Mouse (Mus musculus) lung, postnatal 14 days (tissue): ENCODE data around the gene 4930442H23Rik.
A peak's percentile ranks its signal among the peaks of the same experiment; 100 is the strongest.

Experiments used
- DNase-seq: peaks from one replicate; pipeline ENCODE4 v3.0.0; 2021

4930442H23Rik gene

DNA sequence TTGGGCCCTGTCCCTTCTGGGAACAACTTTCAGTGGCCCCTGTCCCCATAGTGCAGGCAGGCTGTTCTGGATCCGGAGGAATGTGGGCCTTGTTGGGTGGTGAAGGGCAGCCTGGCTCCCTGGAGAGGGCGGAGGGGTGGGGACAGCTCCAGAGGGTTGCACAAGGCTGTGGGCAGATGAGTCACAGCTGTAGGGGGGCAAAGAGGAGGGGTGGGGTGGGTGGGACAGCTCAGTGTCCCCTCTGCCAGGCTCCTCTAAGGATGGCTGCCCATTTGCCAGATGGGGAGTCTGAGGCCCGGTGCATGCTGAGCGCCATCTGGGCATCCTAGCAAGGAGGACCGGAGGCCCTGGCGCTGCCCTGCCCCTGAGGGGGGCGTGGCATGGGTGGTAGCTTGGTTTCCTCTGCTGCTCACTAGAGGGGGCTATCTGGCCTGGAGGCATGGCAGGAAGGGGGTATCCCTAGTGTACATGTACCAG lies 40.5 kb downstream of the 4930442H23Rik start:
- DNase-seq = peak; percentile 50

DNA sequence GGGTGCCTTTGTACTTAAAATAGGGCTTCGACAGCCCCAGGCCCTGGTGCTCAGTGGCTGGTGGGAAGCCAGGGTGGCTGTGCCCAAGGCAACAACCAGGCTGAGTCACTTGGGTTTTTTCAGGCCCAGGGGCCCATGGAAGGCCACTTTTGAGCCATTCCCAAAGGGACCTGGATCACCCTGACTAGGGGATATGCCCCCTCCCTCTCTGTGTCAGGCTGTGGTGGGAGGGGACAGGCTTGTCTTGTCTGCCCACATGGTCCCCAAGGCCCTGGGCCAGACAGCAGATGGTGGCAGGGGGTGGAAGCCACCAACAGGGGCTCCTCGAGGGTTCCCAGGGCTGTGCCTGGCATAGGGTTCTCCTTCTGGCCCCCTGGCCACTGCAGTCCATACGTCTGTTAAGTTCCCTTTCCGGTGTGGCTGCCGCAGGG lies 41.1 kb downstream of the 4930442H23Rik start:
- no peak for DNase-seq

DNA sequence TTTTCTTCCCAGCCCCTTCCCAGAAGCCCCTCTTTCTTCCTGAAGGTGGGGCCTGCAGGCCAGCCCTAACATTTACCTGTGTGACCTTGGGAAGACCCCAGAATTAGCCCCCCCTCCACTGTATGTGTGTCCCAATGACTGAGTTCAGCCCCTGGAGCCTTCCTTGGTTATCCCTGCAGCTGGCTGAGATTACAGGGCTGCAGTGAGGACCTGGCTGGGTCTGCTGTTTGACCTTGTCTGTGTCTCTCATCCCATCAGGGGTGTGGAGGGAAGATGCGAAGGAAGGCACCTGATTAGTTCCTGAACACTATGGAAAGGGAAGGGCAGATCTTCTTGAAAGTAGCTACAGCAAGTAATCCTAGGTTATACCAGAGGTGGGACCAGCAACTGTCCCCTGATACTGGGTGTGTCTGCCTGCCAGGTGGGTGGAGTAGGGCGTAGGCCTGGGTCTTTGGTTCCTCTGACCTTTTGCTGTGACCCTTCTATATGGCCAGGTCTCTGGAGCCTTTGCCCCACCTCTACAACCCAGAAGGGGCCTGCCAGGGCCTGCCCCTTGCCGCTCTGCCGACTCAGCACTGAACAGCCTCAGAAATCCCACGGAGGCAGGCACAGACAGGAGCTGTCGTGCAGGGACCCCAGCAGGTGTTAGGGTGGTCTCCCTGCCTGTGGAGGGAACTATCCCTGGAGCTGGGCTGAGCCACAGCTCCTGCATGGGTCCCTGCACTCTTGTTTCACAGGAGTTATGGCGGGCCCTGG lies 42.0 kb downstream of the 4930442H23Rik start:
- DNase-seq = no peak

DNA sequence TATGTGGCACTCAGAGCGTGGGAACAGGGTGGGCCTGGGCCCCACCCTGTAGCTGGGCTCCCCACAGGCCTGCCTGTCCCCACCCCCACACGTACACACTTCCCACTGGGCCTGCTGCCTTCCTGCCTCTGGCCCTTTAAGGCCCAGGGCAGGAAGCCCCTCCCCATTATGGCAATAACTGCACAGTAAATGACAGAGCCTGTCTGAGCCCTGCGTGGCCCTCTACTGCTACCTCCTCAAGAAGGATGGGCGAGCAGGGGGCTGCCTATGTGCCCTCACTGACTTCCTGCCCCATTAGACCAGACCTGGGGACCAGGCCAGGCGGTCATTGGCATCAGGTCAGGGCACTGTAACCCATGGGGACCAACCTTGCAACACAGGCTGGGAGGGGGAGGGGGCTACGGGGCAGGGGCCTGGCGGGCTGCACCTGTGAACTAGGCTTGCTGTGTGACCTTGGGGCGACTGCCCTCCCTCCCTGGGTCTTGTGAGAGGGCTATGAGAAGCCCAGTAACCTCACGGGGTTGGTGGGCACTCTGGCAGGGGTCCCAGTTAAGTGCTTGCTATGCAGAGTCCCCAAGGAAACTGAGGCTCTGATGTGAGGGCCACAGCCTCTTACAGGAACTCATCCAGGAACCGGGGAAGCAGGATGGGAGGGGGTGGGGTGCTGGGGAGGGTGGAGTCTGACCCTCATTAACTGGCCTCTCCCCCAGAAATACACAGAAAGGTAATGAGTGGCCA lies 42.8 kb downstream of the 4930442H23Rik start:
- DNase-seq = peak; percentile 52

DNA sequence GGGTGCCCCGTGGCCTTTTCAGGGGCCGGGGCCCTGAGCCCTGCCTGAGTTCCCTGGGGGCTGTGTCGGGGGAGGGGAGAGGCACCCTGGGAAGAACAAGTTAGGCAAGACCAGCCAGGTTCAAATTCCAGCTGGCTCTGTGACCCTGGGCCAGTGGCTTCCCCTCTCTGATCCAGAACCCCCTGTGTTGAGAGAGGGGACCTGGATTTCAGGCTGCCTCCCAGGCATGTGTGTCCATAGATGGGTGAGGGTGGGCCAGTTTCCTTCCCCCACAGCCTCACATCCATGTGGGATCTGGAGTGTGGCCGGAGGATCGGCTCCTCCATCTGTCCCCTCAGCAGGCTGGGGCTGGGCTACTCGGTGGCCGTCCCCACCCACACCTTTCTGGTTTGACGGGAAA lies 43.6 kb downstream of the 4930442H23Rik start:
- no peak for DNase-seq

DNA sequence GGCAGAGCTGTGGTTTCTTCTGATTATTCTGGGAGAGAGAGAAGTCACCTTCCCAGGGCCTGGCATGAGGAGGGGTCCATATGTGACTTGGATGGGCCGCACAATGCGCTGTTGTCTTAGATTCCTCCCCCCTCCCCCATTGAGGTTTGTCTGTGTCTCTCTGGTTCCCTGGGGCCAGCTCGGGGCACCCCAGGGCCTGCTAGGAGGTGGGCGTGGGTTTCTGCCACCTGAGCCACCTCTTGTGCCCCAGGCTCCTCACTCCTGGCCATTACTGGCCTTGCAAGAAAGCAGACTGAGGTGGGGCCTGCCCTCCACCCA lies 44.2 kb downstream of the 4930442H23Rik start:
- no peak for DNase-seq

DNA sequence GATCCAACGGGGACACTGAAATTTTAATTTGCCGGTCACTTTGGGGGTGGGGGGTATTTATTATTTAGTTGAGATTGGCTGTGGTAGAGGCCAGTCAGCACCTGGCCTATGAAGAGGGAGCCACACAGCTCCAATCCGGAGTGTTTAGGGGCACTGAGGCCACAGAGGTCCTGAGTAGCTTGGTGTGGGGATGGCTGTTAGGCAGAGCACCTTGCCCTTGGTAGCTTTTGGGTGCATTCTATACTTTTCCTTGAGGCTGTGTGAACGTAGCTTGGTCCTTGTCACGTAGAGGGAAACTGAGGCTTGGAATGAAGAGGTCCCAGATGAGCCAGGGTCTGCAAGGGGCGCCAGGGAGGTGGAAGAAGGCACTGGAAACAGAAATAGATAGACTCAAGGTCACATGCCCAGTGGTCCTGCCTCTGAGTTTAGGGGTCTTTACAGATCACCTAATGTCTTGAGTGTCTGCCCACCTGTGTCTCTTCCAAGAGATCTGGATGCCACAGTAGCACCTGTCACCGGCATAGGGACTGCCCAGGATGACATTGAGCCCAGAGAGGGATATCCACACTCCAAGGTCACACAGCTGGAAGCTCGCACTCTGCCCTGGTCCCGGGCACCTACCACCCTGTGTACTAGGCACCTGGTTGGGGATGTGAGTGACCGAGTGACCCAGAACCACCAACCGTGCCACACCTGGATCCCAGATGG lies 44.7 kb downstream of the 4930442H23Rik start:
- DNase-seq = no peak

DNA sequence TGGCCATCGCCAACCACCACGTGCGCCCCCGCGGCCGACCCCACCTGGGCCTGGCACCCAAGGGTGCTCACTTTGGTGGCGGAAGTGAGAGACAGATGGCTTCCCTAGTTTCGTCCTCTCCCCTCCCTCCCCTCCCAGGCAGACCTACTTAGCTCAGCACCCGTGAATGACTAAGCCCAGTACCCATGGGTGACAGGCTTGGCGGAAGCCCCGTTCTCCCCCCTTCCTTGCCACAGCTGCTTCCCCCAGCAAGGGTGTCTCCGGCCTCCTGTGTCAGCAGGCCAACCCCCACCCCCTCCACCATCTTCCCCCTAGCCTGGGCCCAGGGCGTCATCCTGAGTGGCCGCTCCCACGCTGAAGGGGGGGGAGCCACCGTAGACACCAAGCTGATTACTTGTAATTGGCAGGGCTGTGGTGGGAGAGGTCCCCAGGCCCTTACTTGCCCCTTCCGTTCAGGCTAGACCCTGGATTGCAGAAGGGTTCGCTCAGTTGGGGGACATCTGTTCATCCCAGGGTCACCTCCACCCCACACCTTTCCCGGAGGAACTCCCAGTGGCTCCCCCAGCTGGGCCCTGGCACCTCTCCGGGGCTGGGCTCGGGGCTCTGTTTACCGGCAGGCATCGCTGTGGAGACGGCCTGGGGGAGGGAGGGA lies 45.4 kb downstream of the 4930442H23Rik start:
- DNase-seq = peak; percentile 30

DNA sequence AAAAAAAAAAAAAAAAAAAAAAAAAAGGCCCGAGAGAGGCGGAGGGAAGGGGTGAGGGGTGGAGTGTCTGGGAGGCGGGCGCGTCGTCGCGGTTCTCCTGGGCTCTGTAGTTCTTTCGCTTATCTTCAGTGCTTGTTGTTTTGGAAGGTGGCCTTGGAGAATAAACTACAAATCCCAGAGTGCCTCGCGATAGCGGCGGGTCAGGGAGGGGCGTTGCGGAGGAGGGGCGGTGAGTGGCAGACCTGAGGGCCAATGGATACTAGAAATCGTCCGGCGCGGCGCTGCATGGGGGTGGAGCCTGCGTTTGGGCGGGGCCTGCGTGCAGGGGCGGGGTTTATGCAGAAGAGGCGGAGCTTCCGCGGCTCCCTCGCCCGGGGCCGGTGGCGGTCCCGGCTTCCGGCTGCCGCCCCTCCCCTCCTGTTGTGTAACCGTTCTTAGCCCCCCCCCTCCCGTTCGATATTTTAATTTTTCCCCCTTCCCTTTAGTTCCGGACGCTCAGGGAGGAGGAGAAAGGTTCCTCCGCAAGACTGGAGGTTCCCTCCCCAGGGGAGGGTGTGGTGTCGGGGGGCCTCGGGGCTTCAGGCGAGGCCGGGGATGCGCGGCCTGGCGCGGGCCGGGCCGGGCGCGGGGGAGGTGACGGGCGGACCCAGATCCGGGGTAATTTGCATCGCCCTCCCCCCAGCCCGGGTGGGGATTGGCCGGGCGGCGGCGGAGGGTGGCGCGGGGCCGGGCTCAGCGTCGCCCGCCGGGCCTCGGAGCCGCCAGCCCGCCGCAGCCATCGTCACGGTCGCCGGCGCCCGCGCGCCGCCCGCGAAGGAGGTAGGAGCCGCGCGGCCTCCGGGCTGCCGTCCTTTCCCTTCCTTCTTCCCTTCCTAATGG lies 46.2 kb downstream of the 4930442H23Rik start:
- DNase-seq = peak; percentile 100

DNA sequence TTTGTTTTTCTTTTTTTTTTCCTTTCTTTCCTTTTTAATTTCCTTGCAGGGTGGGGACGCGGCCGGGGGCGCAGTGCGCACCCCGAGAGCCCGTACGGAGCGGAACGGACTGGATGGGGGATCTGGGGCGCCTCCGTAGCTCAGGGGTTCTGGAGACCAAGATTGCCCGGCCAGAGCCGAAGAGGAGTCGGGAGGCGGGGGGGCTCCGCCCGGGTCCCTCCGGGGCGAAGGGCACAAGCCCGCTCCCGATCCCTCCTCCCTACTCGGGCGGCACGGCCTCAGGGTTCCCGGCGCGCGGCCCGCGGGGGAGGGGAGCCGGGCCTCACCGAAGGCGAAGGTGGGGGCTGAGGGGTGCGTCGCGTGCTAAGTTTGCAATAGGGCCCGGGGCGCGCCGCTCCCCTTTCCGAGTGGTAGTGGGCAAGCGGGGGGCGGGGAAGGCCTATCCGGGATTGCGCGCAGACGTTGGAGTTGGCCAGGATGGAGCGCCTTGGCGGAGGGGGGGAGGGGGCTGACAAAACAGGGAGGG lies 46.9 kb downstream of the 4930442H23Rik start:
- peak; percentile 72 for DNase-seq

DNA sequence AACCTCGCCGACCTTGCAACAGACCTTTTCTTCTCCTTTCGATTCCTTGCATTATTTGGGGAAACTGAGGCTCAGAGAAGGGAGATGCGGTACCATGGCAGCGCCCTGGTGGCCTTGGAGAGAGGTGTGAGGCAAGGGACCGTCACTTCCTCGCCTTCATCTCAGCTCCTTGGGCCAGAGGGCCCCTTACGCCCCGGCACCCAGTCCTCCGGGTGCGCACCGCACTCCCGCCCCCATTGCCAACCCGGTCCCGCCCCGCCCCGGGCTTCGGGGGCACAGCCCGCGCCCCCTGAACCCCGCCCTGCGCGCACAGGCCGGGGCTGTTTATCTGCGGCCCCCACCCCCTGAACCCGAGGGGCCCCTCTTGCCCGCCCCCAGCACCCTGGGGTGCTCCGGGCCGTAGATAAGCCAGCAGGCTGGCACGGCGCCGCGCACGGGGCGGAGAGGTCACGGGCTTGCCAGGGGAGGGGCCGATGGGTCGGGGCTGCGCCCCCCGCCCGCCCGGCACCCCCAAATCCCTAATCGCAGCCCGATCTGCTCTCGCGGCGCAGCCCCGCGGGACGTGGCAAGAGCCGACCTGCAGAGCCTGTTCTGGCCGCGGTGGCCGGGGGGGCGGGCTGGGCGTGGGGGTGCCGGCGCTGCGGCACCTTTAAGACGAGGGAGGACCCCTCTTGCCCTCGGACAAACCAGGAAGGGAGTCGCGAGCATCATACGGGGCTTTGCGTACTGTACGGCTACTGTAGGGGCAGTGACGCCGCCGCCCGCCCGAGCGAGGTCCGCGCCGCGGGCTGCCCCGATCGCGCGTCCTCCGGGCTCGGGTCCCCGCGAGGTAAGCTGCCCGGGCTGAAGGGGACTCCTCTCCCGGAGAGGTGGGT lies 47.6 kb downstream of the 4930442H23Rik start:
- DNase-seq = peak; percentile 81

DNA sequence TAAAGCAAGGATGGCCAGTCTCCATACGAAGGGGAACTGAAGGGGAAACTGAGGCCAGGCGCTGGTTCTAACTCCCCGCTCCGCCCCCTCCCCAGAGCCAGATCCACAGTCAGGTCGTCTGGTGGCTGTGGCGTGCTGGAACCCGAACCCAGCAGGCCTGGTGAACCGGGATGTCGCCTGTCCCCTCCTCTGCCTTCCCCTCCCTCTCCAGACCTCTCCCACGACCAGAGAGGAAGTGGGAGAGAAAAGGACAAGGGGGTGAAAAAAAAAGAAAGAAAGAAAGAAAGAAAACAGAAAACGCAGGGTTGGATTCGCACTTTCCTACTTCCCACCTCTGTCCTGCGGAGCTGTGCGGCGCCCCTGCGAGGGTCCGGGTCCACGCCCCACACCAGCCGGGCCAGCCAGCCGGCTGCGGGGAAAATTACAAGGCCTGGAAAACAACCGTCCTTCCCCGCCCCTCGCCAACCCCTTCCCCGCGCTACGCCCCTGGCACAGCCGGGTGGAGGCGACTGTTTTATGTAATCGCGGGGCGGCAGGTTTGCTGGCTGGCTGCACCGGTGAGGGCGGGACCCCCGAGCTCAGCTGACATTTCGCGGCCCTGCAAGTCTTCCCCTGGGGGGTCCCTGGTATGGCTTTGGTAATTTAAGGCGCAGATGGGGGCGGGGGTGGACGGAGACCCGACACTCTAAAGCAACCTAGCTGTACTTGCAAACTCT lies 48.5 kb downstream of the 4930442H23Rik start, which contains the start of gene Zbtb7a:
Gene Zbtb7a, plus strand, starts transcription at position 255 of the 716 bp plus-strand sequence.
- DNase-seq = peak; percentile 53

DNA sequence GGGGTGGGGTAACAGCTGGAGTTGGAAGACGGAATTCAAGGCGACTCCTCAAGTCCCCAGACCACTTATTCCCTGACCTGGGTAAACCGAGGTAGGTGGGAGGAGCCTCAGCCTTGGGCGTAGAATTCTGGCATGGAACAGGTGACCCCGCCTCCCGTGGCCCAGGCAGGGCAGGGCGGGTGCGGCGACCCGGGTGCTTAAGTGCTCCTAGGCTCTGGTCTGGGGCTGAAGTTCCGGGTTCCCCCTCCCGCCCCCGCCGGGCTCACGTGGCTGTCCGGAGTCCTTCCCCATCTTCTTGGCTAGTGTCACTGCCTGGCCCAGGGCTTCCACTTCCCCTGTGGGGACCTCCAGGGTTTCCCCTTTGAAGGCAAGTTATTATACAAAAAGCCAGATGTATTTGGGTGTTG lies 49.5 kb downstream of the 4930442H23Rik start:
- DNase-seq = peak; percentile 76
